Mouse (Mus musculus) adrenal gland, postnatal 10 days (tissue): ENCODE measurements around the gene Frat1. TPM values are rescaled to one million over a fixed set of nuclear protein-coding genes. Genes with fewer than 3 reads are reported as not detected.

Experiments
- DNase-seq: peaks from one replicate; pipeline ENCODE4 v3.0.0; 2021; ENCODE audit warnings: mixed read lengths
- long read RNA-seq, 2 experiments: library from polyadenylated mRNA; stranded (forward); transcript quantifications; one replicate each; pipeline ENCODE4 v2.0.0; 2021
- total RNA-seq, 2 experiments: library from RNA; stranded (reverse); gene quantifications; 2 replicates each; pipeline ENCODE4 v1.2.3; 2021

The Frat1 gene
- 10 to 100 TPM in 1 of 2 experiments, 1 to 10 TPM in 1; 8.6 to 11.7 TPM for total RNA-seq
- long read RNA-seq, experiment 1, transcript Frat1-201 (1 exons, 2,614 nt), result major isoform, 6 of 6 reads
- long read RNA-seq, experiment 1, partial matches to known transcripts, result 0 of 6 reads
- long read RNA-seq, experiment 1, other reads (novel, unspliced or antisense), result 0 of 6 reads
- long read RNA-seq, experiment 2, partial matches to known transcripts, result 0 of 2 reads
- long read RNA-seq, experiment 2, other reads (novel, unspliced or antisense), result 0 of 2 reads

DNA sequence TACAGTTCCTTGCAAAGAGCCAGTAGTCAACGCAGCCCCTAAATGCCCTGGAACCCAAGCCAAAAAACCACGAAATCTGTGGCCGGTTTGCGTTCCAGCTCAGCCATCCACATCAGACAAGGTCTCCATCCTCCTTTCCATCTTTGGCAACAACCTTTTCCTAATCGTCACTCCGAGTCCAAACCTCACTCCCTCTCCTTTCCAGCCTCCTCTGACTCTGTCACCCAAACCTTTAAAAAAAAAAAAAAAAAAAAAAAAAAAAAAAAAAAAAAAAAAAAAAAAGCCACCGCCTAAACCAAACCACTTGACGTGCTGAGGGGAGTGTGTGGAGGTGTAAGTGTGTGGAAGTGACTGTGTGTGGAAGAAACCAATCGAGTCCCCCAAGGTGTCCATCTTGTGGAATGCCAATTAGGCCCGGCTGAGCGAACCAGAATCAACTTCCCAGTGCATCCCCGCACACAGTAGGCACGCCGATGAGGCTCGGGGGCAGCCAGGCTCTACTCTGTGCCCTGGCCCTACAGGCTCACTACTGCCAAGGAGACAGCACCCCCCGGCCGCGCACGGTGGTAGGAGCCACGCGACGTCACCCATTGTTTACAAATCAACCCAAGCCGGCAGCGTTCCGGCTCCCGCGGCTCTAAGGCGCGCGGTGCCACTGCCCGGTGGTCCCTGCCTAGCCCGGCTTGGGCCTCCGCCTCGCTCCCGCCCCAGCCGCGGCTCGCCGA is at the start of gene Frat1:
TSS of gene Frat1 (plus strand) at position 590 of the 725 bp plus-strand sequence.
- peak; percentile 92 for DNase-seq

DNA sequence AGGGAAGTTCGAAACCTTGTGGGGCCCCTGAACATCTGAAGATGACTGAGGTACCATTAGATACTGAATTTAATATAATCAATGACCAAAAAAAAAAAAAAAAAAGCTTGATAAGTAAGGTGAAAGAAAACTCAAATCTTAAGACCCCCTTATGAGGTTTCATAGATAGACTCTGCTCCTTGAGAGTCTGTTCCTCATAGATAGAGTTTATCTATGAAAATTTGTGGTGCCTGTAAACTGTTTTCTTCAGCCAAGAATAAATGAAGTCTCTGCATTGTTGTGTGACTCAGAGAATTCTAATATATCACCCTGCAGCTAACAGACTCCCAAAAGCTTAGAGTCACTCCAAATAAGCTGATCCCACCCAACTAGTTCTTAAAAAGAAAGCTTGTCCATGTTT is 42.9 kb upstream of the Frat1 start:
- no peak for DNase-seq

DNA sequence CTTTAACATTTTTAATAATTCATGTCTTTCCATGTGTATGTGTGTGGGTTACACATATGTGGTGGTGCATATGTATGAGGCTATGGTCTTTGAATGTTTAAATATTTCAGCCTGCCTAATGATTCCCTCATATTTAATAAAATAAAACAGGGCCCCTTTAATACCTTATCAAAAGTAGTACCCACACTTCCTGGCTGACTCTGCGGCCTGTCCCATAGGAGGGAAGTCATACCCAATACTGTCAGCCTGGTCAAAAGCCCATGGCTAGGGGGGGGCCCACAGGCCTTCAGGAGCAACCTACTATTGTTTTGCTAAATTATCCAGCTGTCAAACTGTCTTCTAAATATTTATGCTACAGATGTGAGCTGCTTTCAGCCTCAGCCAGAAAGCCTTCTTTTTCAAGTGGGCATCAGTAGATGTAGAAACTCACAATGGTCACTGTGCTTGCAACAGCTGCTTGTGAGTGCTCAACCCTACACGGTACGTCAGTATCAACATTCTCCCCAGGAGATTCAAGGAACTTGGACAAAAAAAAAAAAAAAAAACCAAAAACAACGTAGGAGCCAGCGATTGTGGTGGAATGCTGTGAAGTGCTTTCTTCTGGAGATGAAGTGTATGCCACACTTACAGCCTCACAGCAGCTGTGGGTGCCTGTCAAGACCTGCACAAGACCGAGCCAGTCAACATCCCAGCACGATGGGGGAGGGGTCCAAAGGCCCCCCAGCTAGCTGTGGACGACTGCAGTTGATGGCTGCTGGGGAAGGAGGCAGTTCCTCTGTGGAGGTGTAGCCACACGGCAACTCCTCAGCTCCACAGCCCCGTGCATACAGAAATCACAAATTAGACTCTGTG is 40.4 kb upstream of the Frat1 start:
- no peak for DNase-seq

DNA sequence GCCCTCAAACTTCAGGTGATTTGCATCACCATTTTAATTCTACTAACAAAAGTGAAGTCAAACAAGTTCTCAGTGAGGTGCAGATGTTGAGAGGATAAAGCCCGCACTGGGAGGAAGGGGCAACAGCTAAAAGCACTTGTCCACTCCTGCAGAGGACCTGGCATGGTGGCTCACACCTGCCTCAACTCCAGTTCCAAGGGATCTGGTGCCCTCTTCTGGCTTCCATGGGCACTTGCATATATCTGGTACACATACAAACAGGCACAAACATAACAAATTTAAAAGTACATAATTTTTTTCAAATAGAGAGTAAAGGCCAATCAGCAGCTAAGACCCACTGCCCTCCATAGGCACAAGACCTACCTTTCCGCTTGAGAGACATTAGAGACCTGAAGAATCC is 38.4 kb upstream of the Frat1 start:
- DNase-seq, result no peak

DNA sequence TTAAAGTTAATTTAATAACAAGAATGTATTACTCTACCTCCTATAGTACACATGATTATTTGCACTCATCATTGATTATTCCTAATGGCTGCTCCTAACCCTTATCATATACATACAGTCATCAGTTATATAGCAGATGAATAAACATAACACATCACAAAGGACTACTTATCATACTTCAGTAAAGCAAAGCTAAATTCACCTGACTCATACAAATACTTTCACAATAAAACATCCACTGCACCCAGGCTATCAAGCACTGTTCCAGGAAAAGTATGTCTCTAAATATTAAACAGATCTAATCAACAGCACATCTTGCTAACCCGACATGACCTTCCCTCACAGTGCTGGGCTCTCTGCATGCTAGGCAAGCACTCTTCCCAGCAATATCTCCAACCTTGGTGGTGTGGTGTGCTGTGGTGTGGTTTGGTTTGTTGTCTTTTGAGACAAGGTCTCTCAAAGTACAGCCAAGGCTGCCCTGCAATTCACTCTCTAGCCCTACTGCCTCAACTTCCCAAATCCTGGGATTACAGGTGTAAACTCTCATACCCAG is 36.8 kb upstream of the Frat1 start:
- no peak for DNase-seq

DNA sequence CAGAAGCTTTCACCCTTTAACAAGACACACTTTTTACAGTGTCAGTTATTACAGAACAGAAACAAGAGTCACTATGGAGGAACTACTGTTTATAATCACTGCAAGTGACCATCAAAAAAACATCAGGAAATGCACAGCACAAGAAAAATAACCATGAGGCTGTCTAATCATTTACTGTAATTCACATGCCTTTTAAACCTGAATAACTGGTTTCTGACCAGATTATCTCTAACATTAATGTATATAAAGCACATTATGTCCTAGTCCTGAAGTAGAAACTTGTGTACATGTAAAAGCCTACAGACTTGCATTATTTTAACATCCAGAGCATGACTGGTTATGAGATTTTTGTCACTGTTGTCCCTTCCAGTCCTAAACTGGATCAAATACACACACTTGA is 35.8 kb upstream of the Frat1 start:
- no peak for DNase-seq

DNA sequence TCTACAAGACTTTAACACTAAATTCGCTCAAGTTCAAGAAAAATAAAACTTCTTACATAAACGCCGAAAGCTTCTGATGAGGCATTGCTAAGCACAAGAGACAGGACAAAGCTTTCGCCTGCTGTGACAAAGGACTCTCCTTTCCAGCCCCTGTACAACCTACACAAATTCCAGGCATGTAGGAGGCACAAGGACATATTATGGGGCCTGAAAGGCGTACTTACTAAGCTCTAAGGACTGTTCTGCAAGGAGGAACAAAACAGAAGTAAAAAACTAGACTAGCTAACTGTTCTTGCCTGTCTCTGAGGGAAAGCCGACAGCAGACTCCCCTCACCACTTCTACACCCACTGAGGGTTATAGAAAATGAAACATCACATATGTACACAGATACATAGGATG is 34.9 kb upstream of the Frat1 start:
- no peak for DNase-seq

DNA sequence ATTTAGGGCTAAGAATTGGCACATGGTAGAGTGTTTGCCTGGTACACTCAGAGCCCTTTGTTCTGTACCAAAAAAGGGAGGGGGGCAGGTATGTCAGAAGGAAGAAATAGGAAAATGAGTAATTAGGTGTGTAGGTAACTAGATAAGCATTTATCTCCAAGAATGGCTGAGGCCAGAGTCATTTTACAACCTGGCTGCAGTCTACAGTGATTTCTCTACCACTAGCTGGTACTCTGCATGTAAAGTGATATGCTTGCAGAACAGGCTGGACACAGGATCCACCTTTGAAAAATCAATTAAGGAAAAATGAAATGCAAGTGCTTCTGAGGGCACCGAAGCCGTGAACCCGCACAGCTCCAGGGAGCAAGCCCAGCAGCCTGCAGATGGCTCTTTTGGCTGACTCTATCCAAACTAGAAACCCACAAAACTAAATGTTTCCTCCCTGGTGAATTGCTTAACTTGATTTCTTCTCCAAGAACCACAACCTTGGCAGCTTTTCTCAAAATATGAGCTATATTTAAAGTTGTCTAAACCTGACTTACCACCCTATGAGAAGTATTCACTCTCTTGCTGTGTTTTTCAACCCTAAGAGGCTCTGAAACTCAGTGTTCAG is 33.5 kb upstream of the Frat1 start:
- peak; percentile 20 for DNase-seq

DNA sequence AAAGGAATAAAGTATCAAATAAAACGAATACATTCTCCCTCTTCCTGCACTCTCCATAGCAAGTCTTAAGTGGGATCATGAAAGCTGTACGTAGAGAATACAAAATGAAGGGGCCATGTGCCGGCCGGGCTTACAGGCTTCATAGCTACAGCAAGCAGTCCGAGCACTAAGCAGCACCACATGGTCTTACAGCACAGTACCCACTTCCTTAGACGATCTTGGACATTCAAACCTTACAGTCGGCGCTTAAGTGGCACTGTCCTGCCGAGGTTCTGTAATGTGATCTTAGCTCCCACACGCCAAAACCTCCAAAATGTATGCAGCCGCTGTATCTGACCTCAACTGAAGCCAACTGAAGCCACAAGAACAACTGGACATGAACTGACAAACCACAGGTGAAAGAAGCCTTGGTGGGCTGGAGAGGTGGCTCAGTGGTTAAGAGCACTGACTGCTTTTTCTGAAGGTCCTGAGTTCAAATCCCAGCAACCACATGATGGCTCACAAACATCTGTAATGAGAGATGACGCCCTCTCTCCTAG is 32.9 kb upstream of the Frat1 start:
- no peak for DNase-seq

DNA sequence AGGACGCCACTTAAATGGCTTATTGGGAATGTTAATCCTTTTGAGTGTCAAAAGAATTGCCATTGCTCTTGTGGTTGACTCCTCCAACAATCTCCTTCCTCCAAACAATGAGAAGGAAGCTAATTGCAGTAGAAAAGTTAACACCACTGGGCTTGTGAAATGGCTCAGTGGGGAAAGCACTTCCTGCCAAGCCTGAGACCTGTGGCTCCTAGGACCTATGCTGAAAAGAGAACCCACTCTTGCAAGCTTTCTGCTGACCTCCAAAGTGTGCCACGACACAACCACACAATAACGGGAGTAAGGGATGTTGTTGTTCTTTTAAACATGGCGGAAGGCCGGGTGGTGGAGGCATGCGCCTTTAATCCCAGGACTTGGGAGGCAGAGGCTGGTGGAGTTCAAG is 32.2 kb upstream of the Frat1 start:
- no peak for DNase-seq

DNA sequence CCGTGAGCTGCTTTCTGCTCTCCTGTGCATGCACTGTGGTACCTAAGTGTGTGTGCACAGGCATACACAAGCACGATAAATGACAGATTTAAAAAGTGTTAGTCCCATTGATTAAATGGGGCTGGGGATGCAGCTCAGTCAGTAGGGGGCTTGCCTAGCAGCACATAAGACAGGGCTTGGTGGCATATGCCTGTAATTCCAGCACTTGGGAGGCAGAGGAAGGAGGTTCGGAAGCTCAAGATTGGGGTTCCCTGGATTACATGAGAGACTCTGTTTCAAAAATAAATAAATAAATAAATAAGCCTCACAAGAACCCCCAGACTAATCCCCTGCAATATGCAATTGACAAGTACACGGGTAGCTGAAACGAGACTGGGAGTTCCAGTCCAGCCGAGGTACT is 29.3 kb upstream of the Frat1 start:
- DNase-seq, result no peak

DNA sequence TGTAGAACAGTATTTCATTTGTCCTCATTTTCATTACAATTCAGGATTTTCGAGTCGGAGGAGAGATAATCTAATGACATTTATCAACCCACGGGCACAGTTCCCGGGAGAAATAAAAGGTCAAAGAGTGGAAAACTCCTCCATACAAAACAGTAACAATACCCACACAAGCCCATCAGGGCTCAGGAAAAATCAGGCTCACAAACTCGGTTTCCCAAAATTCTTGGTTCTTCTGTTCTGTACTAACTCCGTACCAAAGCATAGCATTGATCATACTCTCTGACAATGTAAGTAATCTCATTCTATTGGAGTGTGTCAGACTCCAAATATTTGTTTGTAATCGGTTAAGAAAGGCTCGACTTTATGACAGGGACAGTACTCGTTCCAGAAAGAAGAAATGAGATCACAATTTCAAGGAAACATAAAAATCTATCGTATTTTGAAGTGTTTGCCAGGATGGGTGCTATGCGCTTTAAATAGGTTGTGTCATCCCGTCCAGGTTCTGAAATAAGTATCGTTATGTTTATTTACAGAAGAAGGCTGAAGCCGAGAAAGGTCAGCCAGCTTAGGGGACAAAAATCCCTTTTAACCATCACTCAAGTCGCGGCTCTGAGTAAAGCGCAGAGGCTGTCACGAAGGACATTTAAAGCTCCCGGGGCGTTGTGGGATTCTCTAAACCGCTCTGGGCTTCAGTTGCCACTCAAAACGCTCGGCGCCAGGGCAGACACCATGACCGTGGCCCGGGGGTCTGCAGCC is 28.6 kb upstream of the Frat1 start:
- DNase-seq, result peak; percentile 22

DNA sequence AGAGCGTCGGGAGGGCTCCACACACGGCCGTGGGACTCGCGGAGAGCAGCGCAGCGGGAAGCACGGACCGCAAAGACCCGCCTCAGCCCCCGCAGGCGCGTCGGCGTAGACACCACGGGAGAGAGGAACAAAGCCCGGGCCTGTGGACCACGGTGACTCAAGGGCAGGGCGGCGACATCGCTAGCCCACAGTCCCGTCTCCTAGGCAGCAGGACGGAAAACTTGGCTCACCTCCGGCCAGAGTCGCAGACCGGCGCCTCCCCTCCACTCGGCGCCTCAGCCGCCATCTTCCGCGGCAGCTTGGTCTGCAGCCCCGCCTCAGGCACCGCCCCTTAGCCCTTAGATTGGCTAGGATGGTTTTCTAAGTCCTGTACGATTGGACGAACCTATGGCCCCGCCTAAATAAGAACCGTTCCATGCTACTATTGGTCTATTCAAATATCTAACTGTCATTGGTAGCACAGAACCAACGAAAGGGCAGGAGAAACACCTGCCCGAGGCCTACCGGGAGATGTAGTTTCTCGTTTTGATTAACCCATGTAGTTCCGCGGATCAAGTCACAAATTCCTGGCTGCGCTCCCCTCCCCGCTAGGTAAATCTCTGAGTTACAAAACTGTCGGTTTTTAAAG is 27.9 kb upstream of the Frat1 start, which contains the start of gene Arhgap19:
TSS of gene Arhgap19 (minus strand) at position 306 of the 628 bp plus-strand sequence.
- DNase-seq, result peak; percentile 92

DNA sequence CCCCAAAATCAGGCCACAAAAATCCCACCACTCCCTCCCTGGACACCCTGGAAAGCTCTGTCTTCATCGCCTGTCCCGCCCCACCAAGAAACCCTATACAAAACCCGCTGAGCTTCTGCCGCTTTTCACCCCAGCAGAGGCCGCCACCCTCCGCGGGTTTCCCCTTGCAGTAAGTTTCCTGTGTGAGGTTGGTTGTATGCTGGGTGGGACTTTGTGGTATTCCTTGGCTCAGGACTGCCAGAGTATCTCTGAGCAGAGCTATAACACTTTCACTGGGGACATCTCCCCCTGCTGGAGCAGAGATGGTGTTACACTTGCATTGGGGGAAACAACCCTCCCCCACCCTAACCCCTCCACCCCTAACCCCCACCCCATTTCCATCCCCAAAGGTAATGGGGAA is 26.4 kb upstream of the Frat1 start:
- no peak for DNase-seq

DNA sequence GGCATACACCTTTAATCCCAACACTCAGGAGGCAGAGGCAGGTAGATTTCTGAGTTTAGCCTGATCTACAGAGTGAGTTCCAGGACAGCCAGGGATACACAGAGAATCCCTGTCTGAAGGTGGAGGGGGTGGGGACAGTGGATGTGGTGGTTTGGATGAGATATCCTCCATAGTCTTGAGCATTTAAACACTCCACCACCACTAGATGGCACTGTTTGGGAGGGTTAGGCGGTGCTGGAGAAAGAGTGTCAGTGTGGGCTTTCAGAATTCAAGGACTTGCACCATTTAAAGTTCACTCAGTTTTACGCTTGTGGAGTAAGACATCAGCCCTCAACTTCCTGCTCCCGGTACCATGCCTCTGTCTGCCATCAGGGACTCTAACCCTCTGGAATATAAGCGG is 23.9 kb upstream of the Frat1 start:
- no peak for DNase-seq

DNA sequence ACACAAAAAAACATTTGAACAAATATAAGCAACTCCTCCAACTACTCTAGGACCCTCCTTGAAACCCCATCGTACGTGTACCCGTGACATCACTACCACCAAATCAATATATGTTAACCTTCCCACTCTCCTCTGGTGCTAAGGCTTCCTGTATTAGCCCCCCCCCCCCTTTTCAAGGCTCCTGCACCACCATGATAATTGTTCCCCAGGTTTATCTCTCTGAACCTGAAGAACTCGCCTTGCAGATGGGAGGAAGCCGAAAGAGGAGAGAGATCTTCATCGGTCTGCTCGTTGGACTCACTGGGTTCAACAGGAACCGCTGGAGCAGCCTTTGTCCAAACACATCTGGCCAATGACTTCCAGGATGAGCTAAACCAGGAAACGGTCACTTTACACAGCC is 22.3 kb upstream of the Frat1 start:
- DNase-seq, result no peak

DNA sequence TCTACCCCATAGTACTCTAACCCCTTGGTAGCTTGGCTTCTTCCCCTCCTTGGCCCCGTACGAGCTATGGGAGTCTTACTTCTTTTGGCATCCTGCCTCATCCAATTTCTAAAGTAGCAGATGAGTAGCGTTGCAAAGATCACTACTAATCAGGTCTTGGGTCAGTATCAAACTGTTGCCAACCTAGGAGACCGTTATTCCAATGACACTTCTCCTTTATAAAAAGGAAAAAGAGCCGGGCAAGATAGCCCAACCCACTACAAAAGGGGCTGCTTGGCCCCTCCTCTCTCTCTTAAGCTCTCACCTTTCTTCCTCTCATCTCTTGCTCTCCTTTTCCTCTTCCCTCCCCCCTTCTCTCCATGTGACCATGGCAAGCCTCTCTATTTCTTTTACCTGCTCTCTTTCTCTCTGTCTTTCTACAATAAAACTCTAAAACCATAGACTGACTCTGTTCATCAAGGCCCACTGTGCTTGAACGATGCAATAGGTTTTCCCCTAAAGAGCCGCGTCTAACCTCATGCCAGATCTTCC is 21.6 kb upstream of the Frat1 start:
- DNase-seq, result no peak

DNA sequence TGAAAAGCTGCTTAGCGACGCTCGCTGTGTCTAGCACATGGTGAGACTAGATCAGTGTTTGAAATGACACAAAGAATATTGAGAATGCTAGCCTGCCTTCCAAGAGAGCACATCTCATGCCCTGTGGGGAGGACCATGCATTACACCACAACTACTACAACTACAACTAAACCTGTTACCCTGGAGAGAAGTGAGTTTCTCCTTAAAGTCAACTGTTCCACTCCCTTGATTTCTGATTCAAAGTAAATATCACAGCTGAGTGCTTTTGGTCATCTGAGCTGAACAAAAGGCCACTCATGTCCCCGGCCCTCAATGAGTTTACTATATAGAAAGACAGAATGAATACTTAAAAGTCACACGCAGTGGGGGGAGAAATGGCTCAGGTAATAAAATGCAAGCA is 19.7 kb upstream of the Frat1 start:
- DNase-seq, result no peak

DNA sequence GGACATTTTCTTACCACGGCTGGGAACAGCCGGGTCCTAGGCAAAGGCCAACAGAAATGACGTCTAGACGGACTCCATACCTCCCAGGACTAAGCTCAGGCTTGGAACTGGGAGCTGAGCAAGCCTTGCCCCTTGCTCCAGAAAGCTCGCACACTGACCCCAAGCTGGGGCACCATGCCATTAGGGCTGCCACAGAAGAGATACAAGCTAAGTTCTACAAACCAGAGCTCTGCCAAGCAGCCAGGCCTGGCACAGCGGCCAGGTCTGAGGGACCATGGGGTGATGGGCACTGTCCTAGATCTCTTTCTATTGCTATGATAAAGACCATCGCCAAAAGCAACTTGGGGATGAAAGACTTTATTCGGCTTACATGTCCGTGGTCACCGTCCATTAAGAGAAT is 17.2 kb upstream of the Frat1 start:
- DNase-seq, result peak; percentile 77

DNA sequence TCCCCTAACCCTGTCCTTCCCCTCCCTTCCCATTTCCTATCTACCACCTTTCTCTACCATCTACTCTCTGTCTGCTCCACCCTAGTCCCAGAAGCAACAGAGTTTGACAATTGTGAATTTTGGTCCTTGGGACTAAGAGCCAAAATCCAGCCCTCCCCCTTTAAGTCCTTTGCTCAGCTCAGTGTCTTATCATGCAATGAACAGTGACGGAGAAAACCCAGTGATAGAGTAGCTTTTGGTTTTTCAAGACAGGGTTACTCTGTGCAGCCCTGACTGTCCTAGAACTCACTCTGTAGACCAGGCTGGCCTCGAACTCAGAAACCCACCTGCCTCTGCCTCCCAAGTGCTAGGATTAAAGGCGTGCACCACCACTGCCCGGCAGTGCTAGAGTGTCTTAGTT is 16.4 kb upstream of the Frat1 start:
- DNase-seq, result no peak

DNA sequence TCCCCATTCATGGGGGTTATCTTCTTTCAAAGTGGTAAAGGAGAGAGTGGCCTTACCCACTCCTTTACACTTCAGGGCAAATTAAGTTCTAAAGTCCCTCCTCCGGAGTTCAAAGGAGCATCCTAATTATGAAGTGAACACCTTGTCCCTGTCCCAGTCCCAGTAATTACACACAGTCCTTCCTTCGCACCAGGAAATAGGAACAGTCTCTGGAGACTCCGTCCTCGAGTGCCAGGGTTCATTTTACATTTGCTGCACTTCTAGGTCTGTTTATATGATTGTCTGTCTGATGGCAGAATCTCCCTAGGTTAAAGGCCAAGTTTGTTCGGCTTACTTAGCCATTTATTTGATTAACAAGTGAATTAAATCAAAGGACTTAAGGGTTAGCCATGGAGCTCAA is 13.4 kb upstream of the Frat1 start:
- DNase-seq, result no peak
